Mouse (Mus musculus): Measurements from ENCODE around the gene Lce1g. TPM values are rescaled to one million over a fixed set of nuclear protein-coding genes. Genes with fewer than 3 reads are reported as not detected.
A peak's percentile ranks its signal among the peaks of the same experiment; 100 is the strongest.

Lce1g gene
- polyA plus RNA-seq, 1 experiment from 2014 or later: not detected

- Histone ChIP-seq H3K27me3 (ENCODE audit: control insufficient read depth, insufficient read depth, low read length) (no peaks in the 10 kb centered on the region), H3K36me3 (ENCODE audit: control insufficient read depth, insufficient read depth, low read length) (no peaks in the 10 kb centered on the region), H3K9me3 (ENCODE audit: control insufficient read depth, low read length) (no peaks in the 10 kb centered on the region), H3K4me1 (ENCODE audit: control insufficient read depth, insufficient read depth, low read length) (no peaks in the 10 kb centered on the region), H3K9ac (replicated peaks; ENCODE audit: low read length) (no peak overlapping the region), H3K27ac (replicated peaks; ENCODE audit: low read depth, low read length) (no peak overlapping the region), H3K4me2 (ENCODE audit: low read length) (no peak overlapping the region), H3K4me3 (replicated peaks; ENCODE audit: low read depth, low read length) (no peak overlapping the region)
- ATAC-seq (ENCODE audit: low FRiP score, low TSS enrichment): no peak
- DNase-seq: peak; percentile 9
Measured at GRCm38 (mm10) chr3:92715122-92715521, 37.0 kb downstream of the Lce1g start.

DNA sequence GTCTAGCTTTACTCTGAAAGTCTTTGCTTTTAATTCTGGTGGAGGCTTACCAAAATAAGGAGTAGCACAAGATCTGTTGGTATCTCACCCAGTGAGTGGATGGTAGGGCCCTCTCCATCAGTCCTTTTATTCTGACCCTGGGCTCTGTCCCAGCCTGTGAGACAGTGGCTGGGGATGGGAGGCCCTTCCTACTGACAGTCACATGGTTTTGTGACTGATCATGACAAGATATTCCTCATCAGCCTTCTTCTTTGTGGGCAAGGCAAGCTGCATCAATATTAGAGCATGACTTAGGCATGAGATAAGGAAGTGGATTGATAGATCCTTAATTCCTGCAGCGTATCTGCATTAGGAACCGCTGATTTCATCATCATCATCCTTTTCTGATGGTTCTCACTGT lies 43.2 kb downstream of the Lce1g start, which contains the start of gene Lce1e:
Gene Lce1e (minus strand): TSS at position 101 of the 400 bp plus-strand sequence.
- H3K27me3 ChIP-seq (ENCODE audit: control insufficient read depth, insufficient read depth, low read length): no peaks in the 10 kb centered on the region
- DNase-seq (no peak), ATAC-seq (ENCODE audit: low FRiP score, low TSS enrichment) (no peak)
- no peak within 1 kb of the TSS for H3K9ac ChIP-seq (replicated peaks; ENCODE audit: low read length)
- no peak within 1 kb of the TSS for H3K4me2 ChIP-seq (ENCODE audit: low read length)
- no peaks in the 10 kb centered on the region for H3K9me3 ChIP-seq (ENCODE audit: control insufficient read depth, low read length)
- no peaks in the 10 kb centered on the region for H3K36me3 ChIP-seq (ENCODE audit: control insufficient read depth, insufficient read depth, low read length)
- WGBS: 84% methylated on average over 2 of the region's 2 CpGs
- H3K27ac ChIP-seq (replicated peaks; ENCODE audit: low read depth, low read length): no peak within 1 kb of the TSS
- no peak within 1 kb of the TSS for H3K4me3 ChIP-seq (replicated peaks; ENCODE audit: low read depth, low read length)
- H3K4me1 ChIP-seq (ENCODE audit: control insufficient read depth, insufficient read depth, low read length): no peaks in the 10 kb centered on the region

Other genes starting within 250 kb of the Lce1g start
- not detected in 2 replicates for gene 2310046K23Rik, start 217.8 kb downstream of the Lce1g start, polyA plus RNA-seq (2014; fragmentation: Nextera tagmentation; extraction: Ambion mirVana)
- not detected in 2 replicates for gene Ivl, start 178.6 kb downstream of the Lce1g start, polyA plus RNA-seq (2014; fragmentation: Nextera tagmentation; extraction: Ambion mirVana)
- gene Smcp, start 163.3 kb downstream of the Lce1g start, polyA plus RNA-seq (2014; fragmentation: Nextera tagmentation; extraction: Ambion mirVana): not detected in 2 replicates
- gene 2210017I01Rik, start 144.8 kb downstream of the Lce1g start, polyA plus RNA-seq (2014; fragmentation: Nextera tagmentation; extraction: Ambion mirVana): not detected in 2 replicates
- not detected in 2 replicates for gene Lce6a, start 130.7 kb downstream of the Lce1g start, polyA plus RNA-seq (2014; fragmentation: Nextera tagmentation; extraction: Ambion mirVana)
- gene Lce1a1, start 104.0 kb downstream of the Lce1g start, polyA plus RNA-seq (2014; fragmentation: Nextera tagmentation; extraction: Ambion mirVana): not detected in 2 replicates
- gene Lce1b, start 95.4 kb downstream of the Lce1g start, polyA plus RNA-seq (2014; fragmentation: Nextera tagmentation; extraction: Ambion mirVana): not detected in 2 replicates
- not detected in 2 replicates for gene Lce1a2, start 82.0 kb downstream of the Lce1g start, polyA plus RNA-seq (2014; fragmentation: Nextera tagmentation; extraction: Ambion mirVana)
- not detected in 2 replicates for gene Lce1c, start 73.1 kb downstream of the Lce1g start, polyA plus RNA-seq (2014; fragmentation: Nextera tagmentation; extraction: Ambion mirVana)
- not detected in 2 replicates for gene Lce1d, start 65.1 kb downstream of the Lce1g start, polyA plus RNA-seq (2014; fragmentation: Nextera tagmentation; extraction: Ambion mirVana)
- not detected in 2 replicates for gene Lce1e, start 43.3 kb downstream of the Lce1g start, polyA plus RNA-seq (2014; fragmentation: Nextera tagmentation; extraction: Ambion mirVana)
- gene Lce1f, start 32.0 kb downstream of the Lce1g start, polyA plus RNA-seq (2014; fragmentation: Nextera tagmentation; extraction: Ambion mirVana): not detected in 2 replicates
- not detected in 2 replicates for gene Gm38119, start 13.2 kb downstream of the Lce1g start, polyA plus RNA-seq (2014; fragmentation: Nextera tagmentation; extraction: Ambion mirVana)
- gene Lce1h, start 12.7 kb upstream of the Lce1g start, polyA plus RNA-seq (2014; fragmentation: Nextera tagmentation; extraction: Ambion mirVana): not detected in 2 replicates
- not detected in 2 replicates for gene Lce1i, start 26.6 kb upstream of the Lce1g start, polyA plus RNA-seq (2014; fragmentation: Nextera tagmentation; extraction: Ambion mirVana)
- not detected in 2 replicates for gene Lce1j, start 38.2 kb upstream of the Lce1g start, polyA plus RNA-seq (2014; fragmentation: Nextera tagmentation; extraction: Ambion mirVana)
- gene Lce1k, start 55.6 kb upstream of the Lce1g start, polyA plus RNA-seq (2014; fragmentation: Nextera tagmentation; extraction: Ambion mirVana): not detected in 2 replicates
- not detected in 2 replicates for gene Kprp, start 74.9 kb upstream of the Lce1g start, polyA plus RNA-seq (2014; fragmentation: Nextera tagmentation; extraction: Ambion mirVana)
- gene Lce1l, start 98.9 kb upstream of the Lce1g start, polyA plus RNA-seq (2014; fragmentation: Nextera tagmentation; extraction: Ambion mirVana): not detected in 2 replicates
- not detected in 2 replicates for gene 2310050C09Rik, start 117.9 kb upstream of the Lce1g start, polyA plus RNA-seq (2014; fragmentation: Nextera tagmentation; extraction: Ambion mirVana)
- gene Lce3a, start 173.9 kb upstream of the Lce1g start, polyA plus RNA-seq (2014; fragmentation: Nextera tagmentation; extraction: Ambion mirVana): not detected in 2 replicates
- gene Lce3b, start 180.6 kb upstream of the Lce1g start, polyA plus RNA-seq (2014; fragmentation: Nextera tagmentation; extraction: Ambion mirVana): not detected in 2 replicates
- gene Lce3c, start 192.1 kb upstream of the Lce1g start, polyA plus RNA-seq (2014; fragmentation: Nextera tagmentation; extraction: Ambion mirVana): not detected in 2 replicates
- not detected in 2 replicates for gene Lce3d, start 205.1 kb upstream of the Lce1g start, polyA plus RNA-seq (2014; fragmentation: Nextera tagmentation; extraction: Ambion mirVana)
- not detected in 2 replicates for gene Lce3e, start 214.7 kb upstream of the Lce1g start, polyA plus RNA-seq (2014; fragmentation: Nextera tagmentation; extraction: Ambion mirVana)
- gene Lce3f, start 239.9 kb upstream of the Lce1g start, polyA plus RNA-seq (2014; fragmentation: Nextera tagmentation; extraction: Ambion mirVana): not detected in 2 replicates